Mouse (Mus musculus): ENCODE results near the gene Rinl. TPM values are rescaled to one million over a fixed set of nuclear protein-coding genes. Genes with fewer than 3 reads are reported as not detected.
A peak's percentile ranks its signal among the peaks of the same experiment; 100 is the strongest.

Gene Rinl
- total RNA-seq, 4 experiments from 2014 or later, result 1.9 to 4.4 (median 2.8) TPM

DNA sequence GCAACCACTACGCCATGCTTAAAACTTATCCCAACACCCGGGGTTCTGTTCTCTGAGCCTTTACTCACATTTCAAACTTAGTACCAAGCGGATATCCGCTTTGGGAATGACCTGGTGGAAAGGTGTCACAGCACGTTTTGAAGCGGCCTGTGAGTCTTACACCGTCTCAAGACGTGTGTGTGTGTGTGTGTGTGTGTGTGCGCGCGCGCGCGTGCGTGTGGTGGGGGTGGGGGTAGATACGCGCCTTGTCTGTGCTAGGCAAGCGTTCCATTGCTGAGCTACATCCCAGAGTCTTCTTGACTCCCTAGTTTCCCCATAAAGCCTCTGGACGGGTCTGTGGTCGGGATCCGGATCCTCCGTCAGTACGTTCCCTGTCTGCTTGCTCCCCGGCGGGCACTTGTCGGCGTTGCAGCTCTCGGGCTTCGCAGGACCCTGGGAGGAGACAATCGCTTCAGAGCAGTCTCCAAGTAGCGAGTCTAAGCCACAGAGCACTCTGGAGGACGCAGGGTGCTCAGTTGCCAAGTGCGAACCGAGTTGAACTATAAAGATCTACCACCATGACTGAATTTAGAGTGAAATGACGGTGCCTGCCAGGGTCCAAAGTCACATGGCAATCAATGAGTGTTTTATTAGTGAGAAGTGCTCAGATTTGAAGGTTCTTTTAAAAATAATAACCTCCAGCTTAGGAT, 20.8 kb downstream of the Rinl start:
- peak; percentile 54 for DNase-seq

- peak; percentile 99 for DNase-seq
These were observed 21.6 kb downstream of the Rinl start for GRCm38 (mm10) chr7:28810107-28811066.

DNA sequence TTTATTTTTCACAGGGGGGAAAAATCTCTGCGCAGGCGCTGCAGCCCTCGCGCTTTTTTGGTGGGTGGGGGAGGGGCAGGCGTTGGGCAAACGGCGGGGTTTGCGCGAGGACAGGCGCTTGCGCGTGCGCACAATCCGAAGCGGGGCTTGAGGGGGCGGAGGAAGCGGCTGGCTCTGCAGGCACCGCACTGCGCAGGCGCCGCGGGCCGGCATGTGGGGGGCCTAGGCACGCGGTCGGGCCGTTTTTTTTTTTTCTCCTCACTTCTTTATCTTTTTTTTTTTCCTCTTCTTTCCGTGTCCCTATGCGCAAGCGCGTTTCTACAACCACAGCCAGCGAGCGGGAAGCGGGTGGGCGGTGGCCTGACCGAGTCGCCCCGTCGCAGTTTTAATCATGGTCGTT, 22.5 kb downstream of the Rinl start:
- DNase-seq, result peak; percentile 89

GRCm38 (mm10) chr7:28811640-28812275, 23.0 kb downstream of the Rinl start:
- no peak for DNase-seq

DNA sequence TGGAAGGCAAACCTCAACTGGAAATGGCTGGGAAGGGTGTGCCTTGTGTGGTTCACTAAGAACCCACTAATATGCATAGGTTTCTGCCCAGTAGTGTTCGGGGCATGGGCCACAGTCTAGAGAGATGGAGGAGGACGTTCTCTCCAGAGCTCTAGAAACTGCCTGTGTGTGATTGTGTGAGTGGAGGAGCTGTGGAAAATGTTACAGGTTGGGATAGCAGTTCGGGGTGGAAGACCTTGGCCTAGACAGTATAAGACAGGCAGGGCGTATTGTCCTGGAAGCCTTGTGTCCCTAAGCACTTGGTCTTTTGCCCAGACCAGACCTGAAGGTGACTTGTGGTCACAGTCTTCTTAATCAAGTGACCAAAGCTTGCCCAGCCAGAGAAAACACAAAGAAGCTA, 23.7 kb downstream of the Rinl start:
- no peak for DNase-seq

DNA sequence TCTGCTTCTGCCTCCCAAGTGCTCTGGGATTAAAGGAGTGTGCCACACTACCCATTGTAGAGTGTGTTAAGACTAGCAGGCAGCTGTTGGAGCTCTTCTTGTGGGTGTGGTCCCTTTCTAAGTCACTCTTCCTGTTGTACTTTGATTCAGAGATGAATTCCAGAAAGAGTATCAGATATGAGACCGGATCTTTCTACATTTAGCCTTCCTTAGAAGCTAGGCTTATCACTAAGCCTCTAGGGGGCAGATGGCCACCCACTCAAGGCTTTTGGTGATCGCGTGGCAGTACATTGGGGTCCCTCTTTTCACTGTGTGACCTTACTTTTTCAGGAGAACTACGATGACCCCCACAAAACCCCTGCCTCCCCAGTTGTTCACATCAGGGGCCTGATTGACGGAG, 24.2 kb downstream of the Rinl start:
- no peak for DNase-seq

DNA sequence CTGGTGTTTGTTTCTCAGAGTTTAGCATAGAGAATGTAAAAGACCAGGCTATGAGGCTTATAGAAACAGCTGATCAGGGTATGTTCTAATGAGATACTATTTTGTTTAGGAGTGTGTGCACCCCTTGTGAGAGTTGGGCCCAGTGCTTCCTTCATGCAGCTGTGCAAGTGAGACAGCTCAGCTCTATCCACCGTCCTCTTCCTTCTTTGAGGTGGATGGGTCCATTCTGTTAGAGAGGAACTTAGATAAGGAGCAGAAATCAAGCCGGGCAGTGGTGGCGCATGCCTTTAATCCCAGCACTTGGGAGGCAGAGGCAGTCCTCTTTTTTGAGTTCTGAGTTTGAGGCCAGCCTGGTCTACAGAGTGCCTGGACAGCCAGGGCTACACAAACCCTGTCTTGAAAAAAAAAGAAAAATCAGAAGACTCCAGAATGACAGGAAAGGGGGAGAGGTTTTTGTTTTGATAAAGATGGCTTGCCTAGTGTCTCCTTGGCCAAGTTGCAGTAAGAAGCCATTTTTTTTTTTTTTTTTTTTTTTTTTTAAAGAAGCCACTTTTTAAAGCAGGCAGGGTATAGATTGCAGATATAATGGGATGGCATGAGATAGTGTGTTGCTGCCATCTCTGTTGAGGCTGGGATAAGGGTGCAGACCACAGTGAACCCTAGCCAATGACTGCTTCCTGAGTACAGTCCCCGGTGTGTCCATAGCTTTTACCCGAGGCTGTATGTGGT, 25.7 kb downstream of the Rinl start:
- DNase-seq, result no peak

DNA sequence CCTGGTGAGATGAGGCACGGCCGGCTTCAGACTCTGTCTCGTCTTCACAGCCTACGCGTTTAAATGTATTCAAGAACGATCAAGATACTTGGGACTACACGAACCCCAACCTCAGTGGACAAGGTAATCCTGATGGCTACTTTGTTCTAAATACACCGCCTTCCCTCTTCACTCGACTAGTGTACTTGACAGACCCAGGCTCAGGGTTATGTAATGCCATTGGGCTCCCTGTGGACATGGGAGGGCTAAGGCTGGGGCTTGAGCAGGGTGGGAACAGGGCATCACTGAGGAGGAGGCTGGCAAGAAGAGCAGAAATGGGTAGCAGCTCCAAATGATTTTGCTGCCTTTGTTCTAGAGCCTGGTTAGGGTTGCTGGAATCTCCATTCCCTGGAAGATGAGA, 26.5 kb downstream of the Rinl start:
- DNase-seq, result no peak

- no peak for DNase-seq
These were observed 27.4 kb downstream of the Rinl start for GRCm38 (mm10) chr7:28816201-28816600.

DNA sequence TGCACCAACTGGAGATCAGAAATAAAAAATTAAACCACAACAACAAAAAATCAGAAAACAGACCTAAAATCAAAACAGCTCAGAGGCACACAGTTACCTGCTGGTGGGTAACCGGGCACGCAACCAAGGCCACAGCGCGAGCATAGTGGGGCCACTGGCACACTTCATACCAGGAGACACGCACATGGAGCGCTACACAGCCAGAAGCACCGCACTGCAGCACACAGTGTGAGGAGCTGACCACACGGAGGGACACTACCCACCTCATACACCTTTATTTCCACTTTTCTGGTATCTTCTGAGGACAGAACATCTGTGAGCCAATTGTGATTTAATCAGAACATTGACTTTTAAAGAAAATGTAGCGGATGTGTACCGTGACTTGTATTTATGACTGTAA, 28.2 kb downstream of the Rinl start:
- DNase-seq, result no peak

DNA sequence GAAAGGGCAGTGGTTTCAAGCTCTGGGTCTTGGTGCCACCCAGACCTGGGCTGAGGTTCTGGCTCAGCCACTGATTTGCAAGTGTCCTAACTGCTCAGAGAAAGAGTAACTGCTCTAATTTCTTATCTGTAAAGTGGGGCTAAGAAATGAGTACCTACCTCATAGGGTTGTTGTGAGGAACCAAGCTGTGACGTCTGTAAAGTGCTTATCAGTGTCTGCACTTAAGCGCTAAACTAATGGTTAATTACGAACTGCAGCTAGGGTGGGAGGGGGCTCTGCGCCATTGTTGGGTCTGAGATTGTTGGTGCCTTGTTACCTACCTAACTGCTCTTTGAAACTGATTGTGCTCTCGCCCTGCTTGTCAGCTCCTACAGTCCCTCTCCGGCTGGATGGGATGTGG, 28.8 kb downstream of the Rinl start:
- DNase-seq, result no peak

GRCm38 (mm10) chr7:28817957-28818356, 29.2 kb downstream of the Rinl start:
- DNase-seq, result no peak

DNA sequence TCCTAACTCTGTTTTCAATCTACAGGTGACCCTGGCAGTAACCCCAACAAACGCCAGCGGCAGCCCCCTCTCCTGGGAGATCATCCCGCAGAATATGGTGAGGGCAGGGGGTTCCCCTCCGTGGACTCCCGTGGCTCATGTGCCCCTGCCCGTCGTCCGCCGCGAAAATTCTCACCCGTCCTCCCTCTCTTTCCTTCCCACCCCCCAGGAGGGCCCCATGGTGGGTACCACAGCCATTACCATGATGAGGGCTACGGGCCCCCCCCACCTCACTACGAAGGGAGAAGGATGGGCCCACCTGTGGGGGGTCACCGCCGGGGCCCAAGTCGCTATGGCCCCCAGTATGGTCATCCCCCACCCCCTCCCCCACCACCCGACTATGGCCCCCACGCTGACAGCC, 29.7 kb downstream of the Rinl start:
- no peak for DNase-seq

- no peak for DNase-seq
These were observed 30.2 kb downstream of the Rinl start for GRCm38 (mm10) chr7:28818861-28819452.

- DNase-seq, result no peak
These were observed 30.8 kb downstream of the Rinl start for GRCm38 (mm10) chr7:28819571-28819970.

GRCm38 (mm10) chr7:28820358-28821260, 31.8 kb downstream of the Rinl start:
- no peak for DNase-seq

- no peak for DNase-seq
These were observed 32.6 kb downstream of the Rinl start for GRCm38 (mm10) chr7:28821261-28821831.

GRCm38 (mm10) chr7:28822556-28822955, 33.8 kb downstream of the Rinl start:
- DNase-seq, result no peak

DNA sequence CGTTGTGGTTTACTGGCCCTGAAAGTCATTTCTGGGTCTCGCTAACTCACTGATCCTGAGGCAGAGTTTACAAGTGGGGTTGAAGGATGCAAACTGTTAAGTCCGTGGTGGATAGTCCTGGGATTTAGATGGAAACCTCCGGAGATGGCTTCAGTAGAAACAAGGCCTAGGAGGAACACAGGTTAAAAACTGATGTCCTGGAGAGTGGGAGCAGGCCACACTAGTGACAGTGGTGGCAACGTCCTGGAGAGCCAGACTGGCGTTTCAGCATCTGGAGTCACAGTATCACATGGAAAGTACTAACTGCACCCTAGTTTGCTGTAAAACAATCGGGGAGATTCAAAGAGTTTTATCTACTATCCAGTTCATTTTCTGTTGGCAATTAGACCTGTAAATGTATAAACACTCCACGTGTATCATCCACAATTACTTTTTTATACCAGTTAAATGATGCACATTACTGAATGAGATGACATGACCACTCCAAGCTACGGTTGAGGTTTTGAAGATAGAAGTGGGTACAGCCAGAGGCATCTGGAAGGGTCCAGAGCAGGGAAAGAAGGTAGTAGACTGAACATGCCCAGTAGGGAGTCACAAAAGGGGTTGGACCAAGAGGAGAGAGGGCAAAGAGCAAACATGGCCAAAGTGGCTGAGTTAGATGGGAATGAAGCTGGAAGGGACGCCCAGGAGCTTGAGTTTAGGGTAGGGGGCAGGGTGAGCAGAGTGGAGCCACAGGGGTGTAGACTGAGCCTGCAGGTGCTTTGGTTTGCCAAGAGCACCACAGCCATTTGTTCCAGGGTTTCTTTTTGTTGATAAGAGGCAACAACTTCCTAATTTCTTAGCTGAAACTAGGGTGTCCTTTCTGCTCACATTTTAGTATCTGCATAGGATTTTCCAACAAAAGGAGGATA, 34.5 kb downstream of the Rinl start:
- no peak for DNase-seq

- no peak for DNase-seq
These were observed 35.2 kb downstream of the Rinl start for GRCm38 (mm10) chr7:28823932-28824331.
